Mouse (Mus musculus) cortical plate, adult 2 months (tissue): ENCODE measurements at regions not wholly inside any gene's neighbourhood (a gene's known extent, or its start where the extent isn't known, plus 50 kb on each side); places are given as distances from the start of the nearest gene placed in this dataset.

Experiments
- CTCF ChIP-seq: fragments of 200-500 bp; IDR thresholded peaks from 2 replicates; pipeline ENCODE4 v1.5.1; 2011; ENCODE audit warnings: mild to moderate bottlenecking, control low read depth, low read length; ENCODE audit not compliant: insufficient read depth; ENCODE audit errors: extremely low read depth
- POLR2A ChIP-seq: fragments of 200-500 bp; IDR thresholded peaks from 2 replicates; pipeline ENCODE4 v1.6.1; 2011; ENCODE audit warnings: mild to moderate bottlenecking, low read length, control low read depth; ENCODE audit not compliant: insufficient read depth; ENCODE audit errors: extremely low read depth

- TF ChIP-seq CTCF (no peak), POLR2A (no peak)
These were observed 101.0 kb upstream of the Apob start for GRCm38 (mm10) chr12:7876302-7877063.
